Mouse (Mus musculus) heart, embryonic 12.5 days (tissue): ENCODE results near the gene Mad2l1. TPM values are rescaled to one million over a fixed set of nuclear protein-coding genes. Genes with fewer than 3 reads are reported as not detected.

Experiments
- ATAC-seq: fragments of 200-750 bp; cut with Nextera tagmentation; 2 replicates; pipeline ENCODE4 v1.8.0; 2017; ENCODE audit warnings: moderate TSS enrichment, moderate library complexity; ENCODE audit not compliant: insufficient number of reproducible peaks, low FRiP score
- H3K27ac ChIP-seq: fragments of 300-500 bp; sonication (generic); 2 replicates; pipeline ENCODE4 v1.5.1; 2016; ENCODE audit warnings: mild to moderate bottlenecking, moderate library complexity; ENCODE audit not compliant: poor library complexity, severe bottlenecking
- H3K27me3 ChIP-seq: fragments of 300-500 bp; sonication (generic); replicated peaks from 2 replicates; pipeline ENCODE4 v1.6.1; 2016; ENCODE audit warnings: mild to moderate bottlenecking, moderate library complexity
- H3K36me3 ChIP-seq: fragments of 300-500 bp; sonication (generic); 2 replicates; pipeline ENCODE4 v1.6.1; 2016; ENCODE audit warnings: mild to moderate bottlenecking, moderate library complexity
- H3K4me1 ChIP-seq: fragments of 300-500 bp; sonication (generic); replicated peaks from 2 replicates; pipeline ENCODE4 v1.6.1; 2016; ENCODE audit warnings: mild to moderate bottlenecking
- H3K4me2 ChIP-seq: fragments of 300-500 bp; sonication (generic); 2 replicates; pipeline ENCODE4 v1.6.1; 2016; ENCODE audit warnings: mild to moderate bottlenecking, moderate library complexity
- H3K4me3 ChIP-seq: fragments of 300-500 bp; sonication (generic); 2 replicates; pipeline ENCODE4 v1.5.1; 2016; ENCODE audit warnings: mild to moderate bottlenecking
- H3K9ac ChIP-seq: fragments of 300-500 bp; sonication (generic); 2 replicates; pipeline ENCODE4 v1.6.1; 2016; ENCODE audit warnings: mild to moderate bottlenecking, moderate library complexity
- H3K9me3 ChIP-seq: fragments of 300-500 bp; sonication (generic); replicated peaks from 2 replicates; pipeline ENCODE4 v1.6.1; 2016; ENCODE audit warnings: mild to moderate bottlenecking, moderate library complexity
- WGBS: fragments of 180-500 bp; shearing (Covaris S2); methylation state at CpG from one replicate; pipeline ENCODE4 v1.1.7; 2016; 5-methylcytosine and 5-hydroxymethylcytosine counted together
- polyA plus RNA-seq: library from polyadenylated mRNA; unstranded; fragments of >200 nt; fragmentation: Nextera tagmentation; extraction: Ambion mirVana; gene quantifications from 2 replicates; pipeline ENCODE4 v1.2.1, GENCODE M21; 2016

The Mad2l1 gene
- 79.9 and 81.8 TPM in 2 replicates for polyA plus RNA-seq

GRCm38 (mm10) chr6:66535028-66535862 lies at the start of gene Mad2l1:
Mad2l1 (plus strand) TSS chr6:66535390.
- under 1% methylated on average over 57 of the region's 57 CpGs for WGBS
- peak within 1 kb of the TSS; percentile 83 for H3K27ac ChIP-seq
- ATAC-seq, result peak; percentile 98
- H3K9me3 ChIP-seq, result no peaks in the 10 kb centered on the region
- peak within 1 kb of the TSS; percentile 87 for H3K4me3 ChIP-seq
- no peaks in the 10 kb centered on the region for H3K27me3 ChIP-seq
- peak within 1 kb of the TSS; percentile 84 for H3K9ac ChIP-seq
- H3K4me2 ChIP-seq, result peak within 1 kb of the TSS; percentile 79
- peaks cover 17% of the 10 kb centered on the region for H3K36me3 ChIP-seq
- H3K4me1 ChIP-seq, result peaks cover 10% of the 10 kb centered on the region

DNA sequence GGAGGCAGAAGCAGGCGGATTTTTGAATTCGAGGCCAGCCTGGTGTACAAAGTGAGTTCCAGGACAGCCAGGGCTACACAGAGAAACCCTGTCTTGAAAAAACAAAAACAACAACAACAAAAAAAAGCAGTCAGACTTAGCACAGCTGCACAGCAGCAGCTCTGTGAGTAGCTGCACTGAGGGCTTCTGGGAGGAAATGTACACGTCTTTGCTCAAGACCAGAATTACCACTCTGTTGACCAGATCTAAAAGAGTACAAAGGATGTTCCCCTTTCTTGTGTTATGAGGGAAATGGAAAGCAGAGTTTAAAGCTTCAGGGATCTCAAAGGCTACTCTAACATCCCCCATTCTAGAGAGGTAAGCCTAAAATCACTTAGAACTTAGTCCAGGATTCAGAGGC lies 41.5 kb upstream of the Mad2l1 start:
- Histone ChIP-seq H3K4me1 (no peaks in the 10 kb centered on the region), H3K9me3 (peaks cover 3% of the 10 kb centered on the region; the same call in 1 of the 2 replicates), H3K27ac (no peak overlapping the region), H3K9ac (no peak overlapping the region), H3K4me3 (no peak overlapping the region), H3K4me2 (no peak overlapping the region), H3K36me3 (no peaks in the 10 kb centered on the region), H3K27me3 (no peaks in the 10 kb centered on the region)
- no peak for ATAC-seq
- 79% methylated on average over 3 of the region's 3 CpGs for WGBS

GRCm38 (mm10) chr6:66516368-66516767 lies 18.8 kb upstream of the Mad2l1 start:
- Histone ChIP-seq H3K9me3 (no peaks in the 10 kb centered on the region), H3K27me3 (no peaks in the 10 kb centered on the region), H3K9ac (no peak overlapping the region), H3K36me3 (no peaks in the 10 kb centered on the region), H3K27ac (no peak overlapping the region), H3K4me1 (no peaks in the 10 kb centered on the region), H3K4me2 (no peak overlapping the region), H3K4me3 (no peak overlapping the region)
- no peak for ATAC-seq
- 84% methylated on average over 5 of the region's 5 CpGs for WGBS

GRCm38 (mm10) chr6:66528386-66528785 lies 6.8 kb upstream of the Mad2l1 start:
- no peak overlapping the region for H3K9ac ChIP-seq
- H3K4me1 ChIP-seq, result no peaks in the 10 kb centered on the region
- H3K27me3 ChIP-seq, result no peaks in the 10 kb centered on the region
- no peaks in the 10 kb centered on the region for H3K9me3 ChIP-seq
- H3K36me3 ChIP-seq, result no peaks in the 10 kb centered on the region
- no peak overlapping the region for H3K4me3 ChIP-seq
- ATAC-seq, result no peak
- no peak overlapping the region for H3K4me2 ChIP-seq
- 88% methylated on average over 10 of the region's 10 CpGs for WGBS
- no peak overlapping the region for H3K27ac ChIP-seq

GRCm38 (mm10) chr6:66533241-66533640 lies 1.9 kb upstream of the Mad2l1 start:
- 32% methylated on average over 3 of the region's 3 CpGs for WGBS

GRCm38 (mm10) chr6:66534366-66534941 lies 736 bp upstream of the Mad2l1 start:
- WGBS, result 71% methylated on average over 5 of the region's 5 CpGs
- Histone ChIP-seq H3K9me3 (no peaks in the 10 kb centered on the region), H3K4me2 (peak overlapping the region; percentile 69), H3K27ac (peak overlapping the region; percentile 79), H3K4me1 (peaks cover 10% of the 10 kb centered on the region), H3K9ac (peak overlapping the region; percentile 67), H3K27me3 (no peaks in the 10 kb centered on the region), H3K4me3 (peak overlapping the region; percentile 87), H3K36me3 (peaks cover 9% of the 10 kb centered on the region)
- no peak for ATAC-seq

More at GRCm38 (mm10) chr6:66533241-66533640, 1.9 kb upstream of the Mad2l1 start:
- H3K4me1 ChIP-seq, result peaks cover 10% of the 10 kb centered on the region
- no peak for ATAC-seq
- no peak overlapping the region for H3K4me2 ChIP-seq
- no peaks in the 10 kb centered on the region for H3K27me3 ChIP-seq
- H3K36me3 ChIP-seq, result 0 out of 2 replicates have a peak, but pooled peaks cover 4% of the 10 kb centered on the region
- no peaks in the 10 kb centered on the region for H3K9me3 ChIP-seq
- no peak overlapping the region for H3K9ac ChIP-seq
- H3K27ac ChIP-seq, result no peak overlapping the region
- H3K4me3 ChIP-seq, result no peak overlapping the region

GRCm38 (mm10) chr6:66535966-66536365 lies 776 bp downstream of the Mad2l1 start:
- Histone ChIP-seq H3K36me3 (peaks cover 19% of the 10 kb centered on the region), H3K4me3 (peak overlapping the region; percentile 87), H3K4me1 (peaks cover 10% of the 10 kb centered on the region), H3K4me2 (peak overlapping the region; percentile 79), H3K27ac (peak overlapping the region; percentile 83; the same call in 1 of the 2 replicates), H3K9me3 (no peaks in the 10 kb centered on the region), H3K9ac (peak overlapping the region; percentile 84), H3K27me3 (no peaks in the 10 kb centered on the region)
- no peak for ATAC-seq
- WGBS, result 11% methylated on average over 7 of the region's 7 CpGs

GRCm38 (mm10) chr6:66559996-66560395 lies 24.8 kb downstream of the Mad2l1 start, which contains the start of gene Vmn1r32:
Vmn1r32 (minus strand) TSS chr6:66560096.
- no peaks in the 10 kb centered on the region for H3K9me3 ChIP-seq
- no peak for ATAC-seq
- H3K36me3 ChIP-seq, result no peaks in the 10 kb centered on the region
- no peak within 1 kb of the TSS for H3K9ac ChIP-seq
- H3K4me1 ChIP-seq, result no peaks in the 10 kb centered on the region
- no peaks in the 10 kb centered on the region for H3K27me3 ChIP-seq
- H3K4me2 ChIP-seq, result no peak within 1 kb of the TSS
- H3K27ac ChIP-seq, result no peak within 1 kb of the TSS
- H3K4me3 ChIP-seq, result no peak within 1 kb of the TSS
- 67% methylated on average over 1 of the region's 1 CpGs for WGBS

DNA sequence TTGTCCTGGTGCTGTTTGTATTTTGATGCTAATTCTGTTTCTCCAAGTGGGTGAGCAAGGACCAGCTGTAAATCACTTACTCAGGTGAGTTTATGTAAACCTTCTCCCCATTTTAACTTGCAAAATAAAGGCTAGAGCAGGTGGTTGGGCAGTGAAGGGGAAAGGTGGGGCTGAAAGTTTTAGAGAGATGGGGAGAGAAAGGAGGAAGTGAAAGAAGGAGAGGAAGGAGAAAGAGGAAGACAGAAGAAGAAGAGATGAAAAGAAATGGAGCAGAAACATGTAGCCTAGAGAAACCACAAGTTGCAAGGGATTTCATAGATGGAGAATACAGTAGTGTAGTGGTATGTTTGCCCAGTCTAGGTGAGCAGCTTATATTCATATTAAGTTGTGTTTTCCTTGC lies 60.6 kb downstream of the Mad2l1 start:
- Histone ChIP-seq H3K27ac (no peak overlapping the region), H3K27me3 (no peaks in the 10 kb centered on the region), H3K4me3 (no peak overlapping the region), H3K9ac (no peak overlapping the region), H3K4me2 (no peak overlapping the region), H3K9me3 (peaks cover 3% of the 10 kb centered on the region; the same call in 1 of the 2 replicates), H3K4me1 (no peaks in the 10 kb centered on the region), H3K36me3 (no peaks in the 10 kb centered on the region)
- ATAC-seq, result no peak
